Mouse (Mus musculus) forebrain, postnatal 0 days (tissue): ENCODE data around the gene Psmd1. TPM values are rescaled to one million over a fixed set of nuclear protein-coding genes. Genes with fewer than 3 reads are reported as not detected.

Experiments used
- ATAC-seq: fragments of 200-750 bp; cut with Nextera tagmentation; 2 replicates; pipeline ENCODE4 v1.8.0; 2017; ENCODE audit warnings: mild to moderate bottlenecking, moderate library complexity
- DNase-seq: peaks from one replicate; pipeline ENCODE4 v3.0.0-alpha.2; 2015
- H3K27ac ChIP-seq: fragments of 300-500 bp; sonication (generic); 2 replicates; pipeline ENCODE4 v1.5.1; 2014; ENCODE audit warnings: low read depth, mild to moderate bottlenecking, antibody characterized with exemption, low read length, moderate library complexity, mixed read lengths
- H3K27me3 ChIP-seq: fragments of 300-500 bp; sonication (generic); 2 replicates; pipeline ENCODE4 v1.6.1; 2014; ENCODE audit warnings: mild to moderate bottlenecking, low read length, mixed read lengths; ENCODE audit not compliant: insufficient read depth
- H3K36me3 ChIP-seq: fragments of 300-500 bp; sonication (generic); 2 replicates; pipeline ENCODE4 v1.6.1; 2014; ENCODE audit warnings: mild to moderate bottlenecking, moderate library complexity; ENCODE audit not compliant: insufficient read depth
- H3K4me1 ChIP-seq: fragments of 300-500 bp; sonication (generic); 2 replicates; pipeline ENCODE4 v1.6.1; 2014; ENCODE audit warnings: antibody characterized with exemption; ENCODE audit not compliant: insufficient read depth
- H3K4me2 ChIP-seq: fragments of 300-500 bp; sonication (generic); 2 replicates; pipeline ENCODE4 v1.6.1; 2014; ENCODE audit warnings: low read depth, mild to moderate bottlenecking, moderate library complexity
- H3K4me3 ChIP-seq: fragments of 300-500 bp; sonication (generic); 2 replicates; pipeline ENCODE4 v1.5.1; 2014; ENCODE audit warnings: low read depth, low read length, mixed read lengths
- H3K9ac ChIP-seq: fragments of 300-500 bp; sonication (generic); 2 replicates; pipeline ENCODE4 v1.6.1; 2014; ENCODE audit warnings: mild to moderate bottlenecking
- H3K9me3 ChIP-seq: fragments of 300-500 bp; sonication (generic); 2 replicates; pipeline ENCODE4 v1.6.1; 2016; ENCODE audit warnings: low read length
- CTCF ChIP-seq: sonication (generic); IDR thresholded peaks from 2 replicates; pipeline ENCODE4 v1.5.1; 2016; ENCODE audit warnings: antibody characterized with exemption, control low read depth, low read depth
- WGBS: fragments of 180-500 bp; shearing (Covaris S2); extraction: QIAGEN DNeasy Blood & Tissue Kit; methylation state at CpG from one replicate; pipeline ENCODE4 v1.1.7; 2014; 5-methylcytosine and 5-hydroxymethylcytosine counted together
- polyA plus RNA-seq: library from polyadenylated mRNA; unstranded; fragments of >200 nt; fragmentation: Nextera tagmentation; extraction: Ambion mirVana; gene quantifications from 2 replicates; pipeline ENCODE4 v1.2.1, GENCODE M21; 2015
- total RNA-seq: library from RNA; depleted of rRNA; stranded (reverse); fragments of >200 nt; gene quantifications from 2 replicates; pipeline ENCODE4 v1.2.3, GENCODE M21; 2014; rRNA removed

Gene Psmd1
- total and polyA plus RNA-seq, 2 experiments from 2014 or later: 133 to 184 TPM

DNA sequence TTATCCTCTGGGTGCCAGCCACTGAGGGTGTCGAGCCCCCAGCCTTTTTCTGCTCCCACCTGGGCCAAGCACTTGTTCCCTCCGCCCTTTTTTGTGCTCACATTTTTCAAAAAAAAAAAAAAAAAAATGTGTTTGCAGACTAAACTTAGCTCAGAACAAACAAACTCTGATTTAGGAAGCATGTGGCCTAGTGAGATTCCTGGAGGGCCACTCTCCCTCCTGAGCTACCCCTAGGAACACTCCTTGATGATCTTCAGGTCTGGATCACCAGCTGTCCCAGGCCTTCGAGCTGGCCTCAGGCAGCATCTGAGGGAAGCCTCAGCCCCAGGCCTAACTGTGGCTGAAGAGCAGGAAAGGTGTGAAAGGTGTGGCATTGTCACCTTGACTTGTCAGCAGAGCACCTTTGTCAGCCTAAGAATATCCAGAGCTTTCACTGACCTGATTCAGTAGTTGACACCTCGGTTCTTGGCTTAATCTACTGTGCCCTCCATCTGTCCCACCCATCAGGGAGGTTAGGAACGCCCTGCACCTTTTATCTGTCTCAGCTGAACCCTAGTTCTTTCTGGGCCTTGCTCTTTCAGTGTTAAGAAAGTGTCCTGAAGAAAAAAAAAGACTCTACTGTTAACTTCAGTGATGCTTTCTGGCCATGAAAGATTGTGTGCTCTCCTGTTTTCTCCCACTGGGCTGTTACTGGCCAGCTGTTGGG lies 118.0 kb downstream of the Psmd1 start:
- no peaks in the 10 kb centered on the region for H3K9me3 ChIP-seq
- 89% methylated on average over 5 of the region's 5 CpGs for WGBS

GRCm38 (mm10) chr1:86183577-86184263 lies 119.5 kb downstream of the Psmd1 start:
- Histone ChIP-seq H3K4me2 (no peak overlapping the region), H3K4me1 (no peaks in the 10 kb centered on the region), H3K36me3 (peaks cover 23% of the 10 kb centered on the region), H3K9me3 (no peaks in the 10 kb centered on the region), H3K27ac (no peak overlapping the region), H3K4me3 (no peak overlapping the region), H3K9ac (no peak overlapping the region), H3K27me3 (no peaks in the 10 kb centered on the region)
- no peak for ATAC-seq
- no peak for TF ChIP-seq CTCF
- 85% methylated on average over 4 of the region's 4 CpGs for WGBS
- DNase-seq: no peak

More for the DNA sequence above, 118.0 kb downstream of the Psmd1 start:
- no peak overlapping the region for H3K27ac ChIP-seq
- H3K36me3 ChIP-seq: peaks cover 27% of the 10 kb centered on the region
- TF ChIP-seq CTCF: no peak
- no peak overlapping the region for H3K4me2 ChIP-seq
- H3K4me3 ChIP-seq: no peak overlapping the region
- no peak for DNase-seq
- no peak overlapping the region for H3K9ac ChIP-seq
- no peaks in the 10 kb centered on the region for H3K4me1 ChIP-seq
- no peaks in the 10 kb centered on the region for H3K27me3 ChIP-seq
- no peak for ATAC-seq

DNA sequence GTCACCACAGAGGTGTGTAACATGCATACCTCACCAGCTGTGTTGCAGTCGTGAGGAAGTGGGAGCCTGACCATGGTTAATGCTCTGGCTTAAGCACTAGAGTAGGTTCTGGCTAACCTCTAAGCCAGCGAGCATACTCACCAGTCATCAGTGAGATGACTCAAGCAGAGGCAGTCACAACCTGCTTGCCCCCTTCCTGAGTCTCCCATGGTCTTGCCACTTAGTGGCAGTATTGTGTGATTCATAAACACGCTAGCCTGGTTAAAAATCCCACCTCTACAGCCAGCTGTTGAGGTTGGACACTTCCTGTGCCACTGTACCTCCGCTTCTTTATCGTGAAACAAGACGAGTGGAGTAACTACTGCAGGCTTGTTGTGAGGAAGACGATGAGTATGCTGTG lies 122.6 kb downstream of the Psmd1 start:
- no peaks in the 10 kb centered on the region for H3K4me1 ChIP-seq
- no peak for TF ChIP-seq CTCF
- no peak overlapping the region for H3K4me3 ChIP-seq
- no peak overlapping the region for H3K27ac ChIP-seq
- H3K36me3 ChIP-seq: peaks cover 43% of the 10 kb centered on the region
- H3K9ac ChIP-seq: no peak overlapping the region
- WGBS: 89% methylated on average over 7 of the region's 7 CpGs
- no peak for DNase-seq
- H3K4me2 ChIP-seq: no peak overlapping the region
- no peak for ATAC-seq
- no peaks in the 10 kb centered on the region for H3K9me3 ChIP-seq
- H3K27me3 ChIP-seq: no peaks in the 10 kb centered on the region

GRCm38 (mm10) chr1:86187856-86188255 lies 123.7 kb downstream of the Psmd1 start:
- TF ChIP-seq CTCF: no peak
- Histone ChIP-seq H3K27ac (no peak overlapping the region), H3K4me3 (no peak overlapping the region), H3K9me3 (no peaks in the 10 kb centered on the region), H3K4me1 (no peaks in the 10 kb centered on the region), H3K9ac (no peak overlapping the region), H3K27me3 (no peaks in the 10 kb centered on the region), H3K4me2 (no peak overlapping the region), H3K36me3 (peaks cover 47% of the 10 kb centered on the region)
- 60% methylated on average over 2 of the region's 2 CpGs for WGBS
- DNase-seq (no peak), ATAC-seq (no peak)

GRCm38 (mm10) chr1:86188271-86188670 lies 124.1 kb downstream of the Psmd1 start:
- WGBS: 85% methylated on average over 2 of the region's 2 CpGs
- no peak for TF ChIP-seq CTCF
- no peaks in the 10 kb centered on the region for H3K4me1 ChIP-seq

More at GRCm38 (mm10) chr1:86188271-86188670, 124.1 kb downstream of the Psmd1 start:
- Histone ChIP-seq H3K36me3 (peaks cover 47% of the 10 kb centered on the region), H3K9ac (no peak overlapping the region), H3K27me3 (no peaks in the 10 kb centered on the region), H3K9me3 (no peaks in the 10 kb centered on the region), H3K27ac (no peak overlapping the region), H3K4me2 (no peak overlapping the region), H3K4me3 (no peak overlapping the region)
- DNase-seq (no peak), ATAC-seq (no peak)

Other genes starting within 250 kb of the Psmd1 start
- gene Itm2c, start 170.1 kb upstream of the Psmd1 start, total RNA-seq: 244 and 280 TPM in 2 replicates
- 244 and 246 TPM in 2 replicates for gene Itm2c, start 170.1 kb upstream of the Psmd1 start, polyA plus RNA-seq
- gene 4933407L21Rik, start 135.9 kb upstream of the Psmd1 start, total RNA-seq: 6.7 and 9.8 TPM in 2 replicates
- 6.2 and 8.6 TPM in 2 replicates for gene 4933407L21Rik, start 135.9 kb upstream of the Psmd1 start, polyA plus RNA-seq
- gene Gpr55, start 103.4 kb upstream of the Psmd1 start, total RNA-seq: 0.05 and 0.08 TPM in 2 replicates
- 0.08 and 0.12 TPM in 2 replicates for gene Gpr55, start 103.4 kb upstream of the Psmd1 start, polyA plus RNA-seq
- 0.54 TPM in 1 of 2 replicates, not detected in the other for gene Spata3, start 47.6 kb upstream of the Psmd1 start, total RNA-seq
- 0.92 and 0.94 TPM in 2 replicates for gene Spata3, start 47.6 kb upstream of the Psmd1 start, polyA plus RNA-seq
- 22.6 and 30.5 TPM in 2 replicates for gene 2810459M11Rik, start 18.5 kb upstream of the Psmd1 start, total RNA-seq
- gene 2810459M11Rik, start 18.5 kb upstream of the Psmd1 start, polyA plus RNA-seq: 9.3 and 13.6 TPM in 2 replicates
- gene Htr2b, start 47.6 kb downstream of the Psmd1 start, total RNA-seq: 0.08 TPM in 1 of 2 replicates, not detected in the other
- gene Htr2b, start 47.6 kb downstream of the Psmd1 start, polyA plus RNA-seq: 0.22 TPM in 1 of 2 replicates, not detected in the other
- 1.5 and 1.8 TPM in 2 replicates for gene Gm21972, start 69.2 kb downstream of the Psmd1 start, total RNA-seq
- gene Gm21972, start 69.2 kb downstream of the Psmd1 start, polyA plus RNA-seq: 0.52 and 0.54 TPM in 2 replicates
- gene Armc9, start 90.4 kb downstream of the Psmd1 start, total RNA-seq: 25.9 and 29.1 TPM in 2 replicates
- gene Armc9, start 90.4 kb downstream of the Psmd1 start, polyA plus RNA-seq: 30.8 and 35.2 TPM in 2 replicates
- gene B3gnt7, start 238.4 kb downstream of the Psmd1 start, total RNA-seq: 10.6 and 11.1 TPM in 2 replicates
- 10.7 and 11.7 TPM in 2 replicates for gene B3gnt7, start 238.4 kb downstream of the Psmd1 start, polyA plus RNA-seq